Mouse (Mus musculus): ENCODE measurements around the gene Olfr1393.

- TF ChIP-seq POLR2A (IDR thresholded peaks at IDR 0.05; ENCODE audit: insufficient read length, low read depth) (no peak), MYOG (IDR thresholded peaks at IDR 0.05; ENCODE audit: control insufficient read depth in 1 of 3, insufficient read depth in 1 of 3, insufficient read length in 2 of 3, low read depth in 2 of 3) (no peak)
Measured at GRCm38 (mm10) chr11:49249811-49250421, 28.2 kb upstream of the Olfr1393 start.

All from myocyte (in vitro differentiated cells).